Mouse (Mus musculus) myocyte (in vitro differentiated cells): ENCODE measurements around the gene Camkk1.

Experiments
- CEBPB ChIP-seq: IDR thresholded peaks from 2 replicates; pipeline ENCODE4 v1.6.1; 2011; ENCODE audit warnings: mild to moderate bottlenecking, moderate library complexity; ENCODE audit not compliant: poor library complexity, insufficient read depth, severe bottlenecking
- POLR2A ChIP-seq: IDR thresholded peaks from one replicate; pipeline ENCODE4 v1.6.1; 2011; ENCODE audit warnings: low read depth, mild to moderate bottlenecking, control low read depth, moderate library complexity; ENCODE audit not compliant: insufficient read length

DNA sequence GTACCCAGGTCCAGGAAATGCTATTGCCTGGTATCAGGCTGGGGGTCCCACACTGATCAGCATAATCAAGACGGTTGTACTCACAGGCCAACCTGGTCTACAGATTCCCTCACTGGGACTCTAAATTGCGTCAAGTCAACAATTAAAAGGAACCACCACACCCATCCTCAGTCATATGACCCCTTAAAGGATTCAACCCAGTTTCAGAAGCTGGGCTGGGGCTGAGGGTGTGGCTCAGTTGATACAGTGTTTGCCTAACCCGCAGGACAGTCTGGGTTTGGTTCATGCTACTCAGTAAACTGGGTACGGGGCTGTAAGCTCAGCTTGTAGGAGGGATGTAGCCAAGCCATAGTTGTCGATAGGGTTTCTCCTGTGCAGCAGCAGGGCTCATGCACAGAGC lies 32.1 kb upstream of the Camkk1 start:
- TF ChIP-seq CEBPB (no peak), POLR2A (no peak)
